Mouse (Mus musculus) testis, postnatal 14 days (tissue): Measurements from ENCODE around the gene Prg3.

Experiments
- DNase-seq: peaks from one replicate; pipeline ENCODE4 v3.0.0; 2021; ENCODE audit warnings: low spot score

Gene Prg3

GRCm38 (mm10) chr2:84987930-84988329, at the start of gene Prg3:
Gene Prg3, plus strand, starts transcription at chr2:84988215.
- DNase-seq, result no peak

- no peak for DNase-seq
Measured at GRCm38 (mm10) chr2:84938249-84938946, 49.6 kb upstream of the Prg3 start.

DNA sequence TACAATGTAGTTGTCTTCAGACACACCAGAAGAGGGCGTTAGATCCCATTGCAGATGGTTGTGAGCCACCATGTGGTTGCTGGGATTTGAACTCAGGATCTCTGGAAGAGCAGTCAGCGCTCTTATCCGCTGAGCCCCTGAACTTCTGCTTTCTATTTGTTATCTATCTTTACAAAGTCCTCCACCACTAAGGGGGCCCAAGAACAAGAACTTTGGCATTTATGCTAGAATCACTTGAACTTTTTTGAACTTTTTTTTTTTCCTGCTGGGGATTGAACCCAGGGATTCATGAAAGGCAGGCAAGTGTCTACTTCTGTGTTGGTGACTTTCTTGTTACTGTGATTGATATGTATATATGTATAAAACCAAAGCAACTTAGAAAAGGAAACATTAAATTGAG, 48.7 kb upstream of the Prg3 start:
- no peak for DNase-seq

DNA sequence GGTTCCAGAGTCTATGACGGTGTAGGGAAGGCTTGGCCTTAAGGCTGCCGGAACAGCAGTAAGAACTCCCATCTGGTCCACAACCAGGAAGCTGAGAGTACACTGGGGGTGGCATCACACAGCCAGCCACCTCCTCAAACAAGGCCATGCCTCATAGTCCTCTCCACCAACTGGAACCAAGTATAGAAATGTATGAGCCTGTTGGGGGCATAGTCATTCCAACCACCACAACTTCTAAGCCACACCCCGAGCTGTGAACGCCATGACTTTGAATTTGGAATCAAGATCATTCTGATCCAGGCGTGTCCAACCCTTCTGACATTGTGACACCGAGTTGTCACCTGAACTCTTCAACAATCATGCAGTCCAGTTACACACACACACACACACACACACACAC, 48.3 kb upstream of the Prg3 start:
- no peak for DNase-seq

DNA sequence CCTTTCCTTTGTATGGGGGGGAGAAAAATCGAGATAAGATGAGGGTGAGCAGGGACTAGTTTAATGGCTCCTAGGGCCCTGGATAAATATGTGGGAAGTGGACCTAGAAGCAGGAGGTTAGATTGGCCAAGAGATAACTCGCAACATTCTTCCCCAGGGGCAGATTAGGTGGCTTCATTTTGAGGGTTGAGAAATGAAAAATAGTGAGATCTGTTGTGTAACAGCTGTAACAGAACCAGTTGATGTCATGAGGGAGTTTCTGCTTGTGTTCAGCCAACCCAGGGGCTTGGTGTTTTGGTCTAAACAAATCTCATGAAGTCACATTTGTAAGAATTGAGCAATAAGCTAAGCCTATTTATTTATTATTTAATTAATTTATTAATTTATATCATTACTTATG, 46.7 kb upstream of the Prg3 start:
- DNase-seq, result no peak

DNA sequence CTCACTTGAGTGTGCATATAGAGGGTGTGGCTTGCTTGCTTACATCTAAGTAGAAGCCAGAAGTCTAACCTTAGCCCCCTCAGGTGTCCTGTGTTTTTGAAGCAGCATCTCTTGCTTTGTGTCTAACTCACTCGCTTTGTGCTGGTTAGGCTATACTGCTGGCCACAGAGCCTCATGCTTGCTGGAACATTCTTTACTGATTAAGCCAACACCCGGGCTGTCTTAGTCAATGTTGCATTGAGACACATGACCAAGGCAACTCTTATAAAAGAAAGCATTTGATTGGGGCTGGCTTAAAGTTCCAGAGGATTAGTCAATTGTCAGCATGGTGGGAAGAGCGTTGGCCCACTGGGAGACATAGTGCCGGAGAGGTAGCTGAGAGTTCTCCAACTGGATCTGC, 46.2 kb upstream of the Prg3 start:
- DNase-seq, result no peak

DNA sequence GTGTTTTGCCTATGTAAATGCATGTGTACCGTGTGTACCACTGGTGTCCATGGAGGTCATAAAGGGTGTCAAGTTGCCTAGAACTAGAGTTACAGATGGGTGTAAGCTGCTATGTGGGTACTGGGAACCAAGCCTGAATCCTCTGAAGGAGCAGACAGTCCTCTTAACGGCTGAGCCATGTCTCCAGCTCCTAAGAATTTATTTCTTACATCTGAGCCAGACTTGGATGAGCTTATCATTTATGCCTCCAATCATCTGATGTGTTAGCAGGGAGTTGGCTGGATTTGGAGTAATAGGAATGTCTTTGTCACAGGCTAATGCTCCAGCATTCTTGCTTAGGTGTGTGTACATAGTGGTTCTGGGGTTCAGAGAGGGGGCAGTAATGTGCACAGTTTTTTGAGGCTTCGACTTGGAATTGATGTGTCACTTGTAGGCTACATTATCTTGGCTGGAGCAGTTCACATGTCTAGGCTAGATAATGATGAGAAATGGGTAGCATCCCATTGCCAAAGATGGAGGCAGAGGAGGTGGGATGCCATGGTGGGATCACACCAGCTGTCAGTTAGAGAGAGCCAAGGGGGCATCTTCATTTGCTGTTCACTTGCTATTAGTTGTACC, 40.8 kb upstream of the Prg3 start:
- no peak for DNase-seq

DNA sequence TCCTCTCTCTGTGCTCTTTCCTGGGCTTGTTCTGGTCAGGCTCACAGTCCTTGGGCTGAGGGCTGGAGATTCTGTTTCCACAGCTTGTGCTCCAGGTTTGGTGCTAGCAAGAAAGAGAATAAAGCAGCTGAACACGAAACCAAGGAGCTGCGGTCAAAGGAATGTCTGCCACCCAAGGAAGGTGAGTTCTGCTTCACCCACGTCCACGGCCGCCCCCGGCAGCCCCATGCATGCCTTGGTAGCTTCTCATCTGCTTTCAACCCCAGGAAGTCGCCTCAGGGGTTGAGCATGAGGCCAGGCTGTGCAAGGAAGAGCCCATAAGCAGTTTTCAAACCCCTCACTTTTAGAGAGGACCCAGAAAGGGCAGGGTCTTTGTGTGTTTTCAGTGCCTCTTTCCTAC, 39.8 kb upstream of the Prg3 start:
- no peak for DNase-seq

- DNase-seq, result no peak
Measured at GRCm38 (mm10) chr2:84948721-84949120, 39.3 kb upstream of the Prg3 start.

- no peak for DNase-seq
Measured at GRCm38 (mm10) chr2:84951027-84951426, 37.0 kb upstream of the Prg3 start.

- no peak for DNase-seq
Measured at GRCm38 (mm10) chr2:84952251-84952650, 35.8 kb upstream of the Prg3 start.

- no peak for DNase-seq
Measured at GRCm38 (mm10) chr2:84952693-84953092, 35.3 kb upstream of the Prg3 start.

- DNase-seq, result no peak
Measured at GRCm38 (mm10) chr2:84955435-84955834, 32.6 kb upstream of the Prg3 start.

DNA sequence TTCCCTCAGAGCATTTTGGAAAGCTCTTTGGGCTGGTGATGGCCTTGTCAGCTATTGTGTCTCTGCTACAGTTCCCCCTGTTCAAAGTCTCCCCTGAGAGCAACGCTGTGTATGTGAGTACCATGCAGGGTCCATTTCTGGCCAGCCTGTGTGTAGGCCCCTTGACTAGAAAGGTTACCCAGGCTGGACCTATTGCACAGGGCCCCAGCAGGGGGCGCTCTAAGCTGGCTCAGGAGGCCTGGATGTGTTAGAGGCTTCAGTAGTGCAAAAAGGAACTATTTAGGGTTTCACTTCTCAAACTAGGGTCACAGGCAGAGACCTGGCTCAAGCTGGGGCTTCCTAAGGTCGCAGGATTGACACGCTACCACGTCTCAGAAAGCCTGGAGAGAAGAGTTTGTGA, 31.7 kb upstream of the Prg3 start:
- no peak for DNase-seq

DNA sequence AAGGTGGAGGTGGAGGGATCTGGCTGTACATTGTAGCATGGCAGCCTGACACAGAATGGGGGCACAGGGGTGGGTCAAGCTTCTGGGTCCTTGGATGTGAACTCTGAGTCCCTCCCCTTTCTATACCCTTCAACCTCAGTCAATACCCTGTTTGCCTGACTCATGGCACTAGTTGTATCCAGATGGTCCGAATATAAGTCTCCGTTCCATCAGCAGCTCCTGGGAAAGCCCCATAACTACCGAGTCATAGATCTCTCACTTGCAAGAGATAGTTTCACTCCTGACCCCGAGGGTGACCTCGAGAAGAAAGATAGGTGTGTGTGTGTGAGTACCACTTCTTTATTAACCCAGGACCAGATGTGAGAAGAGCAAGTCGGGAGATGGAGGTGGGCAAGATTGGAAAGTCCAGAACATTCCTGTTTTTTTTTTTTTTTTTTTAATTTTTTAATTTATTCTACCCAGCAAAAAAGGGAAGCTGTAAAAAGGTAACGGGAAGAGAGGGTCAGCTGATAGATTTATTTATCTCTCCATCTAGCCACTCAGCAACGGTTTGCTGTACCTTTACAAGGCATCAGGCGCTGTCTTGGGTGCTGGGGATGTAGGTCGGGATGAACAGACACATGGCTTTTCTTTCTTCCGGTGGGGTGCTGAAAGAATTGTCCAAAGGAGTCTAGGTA, 29.3 kb upstream of the Prg3 start:
- no peak for DNase-seq

- no peak for DNase-seq
Measured at GRCm38 (mm10) chr2:84961300-84961699, 26.7 kb upstream of the Prg3 start.

GRCm38 (mm10) chr2:84961901-84962300, 26.1 kb upstream of the Prg3 start:
- DNase-seq, result no peak

DNA sequence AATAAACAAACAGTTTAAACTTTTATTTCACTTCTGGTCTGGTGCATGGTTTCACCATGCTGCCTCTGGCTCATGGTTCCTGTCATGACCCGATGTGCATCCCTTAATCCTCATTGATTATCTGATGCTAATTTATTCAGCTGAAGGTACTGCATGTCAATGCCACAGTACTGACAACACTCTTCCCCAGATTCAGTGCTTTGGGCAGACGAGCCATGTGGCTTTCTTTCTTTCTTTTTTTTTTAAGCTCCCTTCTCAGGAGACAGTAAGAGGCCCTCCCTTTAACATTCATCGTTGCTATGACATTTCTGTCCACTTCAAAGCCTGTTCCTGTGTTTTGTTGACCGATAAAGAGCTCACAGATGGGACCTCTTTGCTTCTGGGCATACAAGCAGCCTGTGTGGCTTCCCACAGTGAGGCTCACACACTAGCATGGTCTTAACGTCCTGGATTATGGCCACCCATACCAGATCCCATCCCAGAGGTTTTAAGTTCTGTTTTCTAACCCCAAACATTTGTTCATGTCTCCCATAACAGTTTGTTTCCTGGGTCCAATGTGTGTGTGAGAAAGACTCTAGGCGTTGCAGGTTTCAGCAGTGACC, 25.0 kb upstream of the Prg3 start:
- no peak for DNase-seq

DNA sequence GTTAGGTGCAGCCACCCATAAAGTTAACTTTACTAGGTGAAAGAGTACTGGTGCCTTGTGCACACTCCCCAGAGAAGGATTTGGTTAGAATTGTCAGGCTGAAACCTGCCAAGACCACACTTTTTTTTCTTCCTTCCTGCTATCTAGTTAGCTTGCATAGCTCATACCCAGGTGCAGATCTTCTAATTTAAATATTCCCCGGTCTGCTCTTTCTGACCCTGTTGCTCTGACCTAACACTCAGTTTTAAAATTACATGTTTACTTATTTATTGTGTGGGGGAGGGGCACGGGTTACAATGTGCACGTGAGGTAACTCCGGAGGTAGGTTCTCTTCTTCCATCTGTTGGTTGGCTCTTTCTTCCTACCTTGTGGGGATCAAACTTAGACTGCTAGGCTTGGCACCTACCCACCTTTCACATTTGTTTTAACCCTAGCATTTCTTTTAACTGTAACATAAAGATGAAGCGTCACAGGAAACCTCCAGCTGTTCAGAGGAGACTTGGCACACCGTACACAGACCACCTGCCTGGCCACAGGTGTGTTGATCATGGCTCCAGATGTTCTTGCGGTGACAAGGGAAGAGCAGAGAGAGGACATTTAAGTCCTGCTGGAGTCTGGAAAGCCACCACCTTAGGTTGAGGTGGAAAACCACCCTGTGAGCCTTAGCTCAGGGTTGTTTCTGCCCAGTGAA, 23.8 kb upstream of the Prg3 start:
- DNase-seq, result no peak

- DNase-seq, result no peak
Measured at GRCm38 (mm10) chr2:84967318-84967991, 20.6 kb upstream of the Prg3 start.

GRCm38 (mm10) chr2:84975580-84975979, 12.4 kb upstream of the Prg3 start:
- no peak for DNase-seq

GRCm38 (mm10) chr2:84980188-84980587, 7.8 kb upstream of the Prg3 start, which contains the start of gene Prg2:
Gene Prg2, plus strand, starts transcription at chr2:84980461.
- DNase-seq, result no peak
